Mouse (Mus musculus) E14TG2a.4 (cell line): ENCODE data around the gene Lrp5.

Experiments
- CTCF ChIP-seq: conservative IDR thresholded peaks from 2 replicates; pipeline ENCODE4 v1.5.1; 2014; ENCODE audit warnings: low read length
- NANOG ChIP-seq: IDR thresholded peaks from 2 replicates; pipeline ENCODE4 v1.6.1; 2014; ENCODE audit warnings: borderline replicate concordance, low read length, mixed read lengths

DNA sequence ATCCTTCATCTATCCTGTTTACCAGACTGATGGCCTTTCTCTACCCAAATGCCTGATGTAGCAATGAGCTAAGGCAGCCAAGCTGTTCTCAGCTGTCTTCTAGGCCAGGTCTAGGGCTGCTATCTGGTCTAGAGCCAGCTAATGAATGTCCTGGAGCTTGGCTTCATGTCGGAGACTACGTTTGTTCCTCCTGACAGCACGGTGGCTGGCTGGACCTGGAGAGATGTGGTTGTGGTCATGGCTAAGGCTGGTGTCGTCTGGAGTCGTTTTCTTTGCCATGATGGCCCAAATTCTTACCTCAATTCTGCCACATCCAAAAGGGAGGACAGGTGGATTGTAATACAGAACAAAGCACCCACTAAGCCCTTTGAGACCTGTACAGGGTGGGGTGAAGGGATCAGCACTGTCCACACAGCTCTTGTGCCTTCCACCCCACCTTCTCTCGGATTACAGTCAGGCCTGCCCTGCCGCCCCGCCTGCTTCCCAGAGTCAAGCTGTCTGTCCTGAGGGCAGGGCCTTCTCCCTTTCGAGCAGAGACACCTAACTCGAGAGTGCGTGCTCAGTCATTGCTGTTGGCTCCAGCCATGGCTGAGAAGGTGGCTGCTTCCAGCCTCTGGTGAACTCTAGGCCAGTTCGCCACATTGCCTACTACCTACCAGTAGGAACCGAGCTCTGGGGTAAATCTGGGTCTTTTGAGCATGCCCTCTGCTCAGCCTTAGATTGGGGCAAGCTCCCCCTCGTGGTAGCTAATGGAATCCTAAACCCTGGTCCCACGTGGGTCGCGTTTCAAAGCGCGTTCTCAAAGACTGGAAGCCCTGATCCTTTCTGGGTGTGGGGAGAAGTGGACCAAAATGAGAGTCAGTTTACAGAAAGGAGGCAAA is 32.4 kb upstream of the Lrp5 start:
- TF ChIP-seq CTCF (peak; percentile 67), NANOG (no peak)
